Mouse (Mus musculus): Measurements from ENCODE around the gene Igsf9.
A peak's percentile ranks its signal among the peaks of the same experiment; 100 is the strongest.

Gene Igsf9

GRCm38 (mm10) chr1:172468301-172468877 is 13.2 kb upstream of the Igsf9 start:
- DNase-seq (ENCODE audit: extremely low spot score, low spot score): no peak

DNA sequence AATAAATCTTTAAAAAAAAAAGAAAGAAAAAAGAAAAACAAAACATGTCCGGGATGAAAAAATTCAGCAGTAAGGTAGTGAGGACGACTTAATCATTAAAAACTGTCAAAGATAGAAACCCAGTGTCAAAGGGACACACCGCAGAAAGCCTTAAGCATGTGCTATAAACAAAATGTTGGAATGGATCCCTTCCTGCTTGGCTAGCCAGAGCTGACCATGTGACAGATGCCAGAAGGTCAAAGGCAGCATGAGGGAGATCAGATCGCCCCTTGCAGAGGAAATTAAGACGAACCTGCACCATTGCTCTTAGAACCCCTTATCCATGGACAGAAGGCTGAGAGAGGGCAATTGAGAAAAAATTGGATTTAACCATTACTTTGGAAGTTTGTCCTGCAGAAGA is 12.2 kb upstream of the Igsf9 start:
- DNase-seq (ENCODE audit: extremely low spot score, low spot score): no peak

- DNase-seq (ENCODE audit: extremely low spot score, low spot score): no peak
These were observed 11.7 kb upstream of the Igsf9 start for GRCm38 (mm10) chr1:172469810-172470448.

GRCm38 (mm10) chr1:172472909-172473308 is 8.7 kb upstream of the Igsf9 start:
- no peak for DNase-seq (ENCODE audit: extremely low spot score, low spot score)

DNA sequence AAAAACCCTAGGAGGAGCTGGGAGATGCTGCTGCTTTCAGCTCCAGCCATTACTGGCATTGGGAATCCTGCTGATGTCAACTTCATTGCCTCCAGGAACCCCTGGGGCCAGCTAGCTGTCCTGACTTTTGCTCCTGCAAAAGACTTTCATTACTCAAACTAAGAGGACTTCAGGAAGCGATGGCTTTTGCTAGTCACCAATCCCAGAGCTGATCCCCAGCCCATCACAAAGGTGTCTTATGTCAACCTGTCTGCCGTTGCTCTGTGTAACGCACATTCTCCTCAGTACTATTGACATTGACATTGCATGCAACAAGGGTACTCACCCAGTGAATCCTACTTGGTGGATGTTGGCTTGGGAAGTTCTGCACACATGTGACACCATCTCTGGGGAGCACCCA is 7.4 kb upstream of the Igsf9 start:
- no peak for DNase-seq (ENCODE audit: extremely low spot score, low spot score)

GRCm38 (mm10) chr1:172475054-172475741 is 6.4 kb upstream of the Igsf9 start, which contains the start of gene Slamf9:
Gene Slamf9, plus strand, starts transcription at chr1:172475358.
- DNase-seq (ENCODE audit: extremely low spot score, low spot score): no peak

DNA sequence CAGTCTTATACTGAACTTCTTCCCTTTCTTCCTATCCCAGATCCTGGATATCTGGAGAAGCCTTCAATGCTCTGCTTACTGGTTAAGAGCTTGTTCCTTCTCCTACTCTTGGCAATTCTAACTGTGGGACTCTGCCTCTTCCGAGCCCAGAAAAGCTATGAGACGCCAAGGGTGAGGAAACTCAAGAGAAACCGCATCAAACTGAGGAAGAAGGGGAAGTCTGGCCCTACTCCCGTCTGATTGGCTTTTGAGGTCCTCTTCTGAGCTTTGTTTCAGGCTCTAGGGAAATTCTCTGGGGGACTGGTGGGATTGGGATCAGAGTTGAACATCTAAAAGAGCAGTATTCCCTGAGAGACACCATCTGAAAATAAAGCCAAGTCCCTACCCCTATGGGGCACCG is 3.6 kb upstream of the Igsf9 start:
- DNase-seq (ENCODE audit: extremely low spot score, low spot score): no peak

- no peak for DNase-seq (ENCODE audit: extremely low spot score, low spot score)
These were observed 1.2 kb upstream of the Igsf9 start for GRCm38 (mm10) chr1:172480376-172480775.

DNA sequence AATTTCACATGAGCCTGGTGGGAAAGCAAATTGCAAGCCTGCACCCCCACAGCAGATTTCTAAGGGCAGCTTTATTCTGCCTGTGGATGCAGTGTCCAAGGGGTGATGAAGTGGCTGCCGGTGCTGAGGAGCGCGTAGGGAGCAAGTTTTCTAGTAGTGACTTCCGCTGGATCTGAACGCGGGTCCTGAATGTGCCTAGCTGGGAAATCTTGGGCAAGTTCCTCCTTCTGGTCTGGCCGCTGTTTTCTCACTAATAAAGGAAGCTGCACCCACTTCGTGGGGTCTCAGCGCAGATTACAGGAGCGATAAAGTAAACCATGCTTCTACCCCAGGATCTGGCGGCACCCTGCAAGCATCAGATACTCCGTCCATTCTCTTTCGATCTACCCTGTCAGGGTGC is 477 bp upstream of the Igsf9 start:
- no peak for DNase-seq (ENCODE audit: extremely low spot score, low spot score)

GRCm38 (mm10) chr1:172482518-172483360 is 1.2 kb downstream of the Igsf9 start:
- DNase-seq (ENCODE audit: extremely low spot score, low spot score): peak; percentile 23

- DNase-seq (ENCODE audit: extremely low spot score, low spot score): peak; percentile 32
These were observed 1.7 kb downstream of the Igsf9 start for GRCm38 (mm10) chr1:172483361-172483660.

GRCm38 (mm10) chr1:172484236-172484635 is 2.6 kb downstream of the Igsf9 start:
- DNase-seq (ENCODE audit: extremely low spot score, low spot score): peak; percentile 29

DNA sequence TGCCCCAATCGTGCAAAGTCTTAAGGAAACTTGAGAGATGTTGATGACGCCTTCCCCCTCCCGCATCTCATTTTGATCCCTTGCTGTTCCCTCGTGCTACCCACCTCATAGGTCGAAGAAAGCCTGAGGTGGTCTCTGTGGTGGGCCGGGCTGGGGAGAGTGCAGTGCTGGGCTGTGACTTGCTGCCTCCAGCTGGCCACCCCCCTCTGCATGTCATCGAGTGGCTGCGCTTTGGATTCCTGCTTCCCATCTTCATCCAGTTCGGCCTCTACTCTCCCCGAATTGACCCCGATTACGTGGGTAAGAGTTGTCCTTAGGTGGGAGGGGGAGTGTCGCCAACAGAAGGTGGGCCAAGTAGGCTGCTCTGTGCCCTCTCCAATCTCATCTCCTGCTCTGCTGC is 3.1 kb downstream of the Igsf9 start:
- no peak for DNase-seq (ENCODE audit: extremely low spot score, low spot score)

DNA sequence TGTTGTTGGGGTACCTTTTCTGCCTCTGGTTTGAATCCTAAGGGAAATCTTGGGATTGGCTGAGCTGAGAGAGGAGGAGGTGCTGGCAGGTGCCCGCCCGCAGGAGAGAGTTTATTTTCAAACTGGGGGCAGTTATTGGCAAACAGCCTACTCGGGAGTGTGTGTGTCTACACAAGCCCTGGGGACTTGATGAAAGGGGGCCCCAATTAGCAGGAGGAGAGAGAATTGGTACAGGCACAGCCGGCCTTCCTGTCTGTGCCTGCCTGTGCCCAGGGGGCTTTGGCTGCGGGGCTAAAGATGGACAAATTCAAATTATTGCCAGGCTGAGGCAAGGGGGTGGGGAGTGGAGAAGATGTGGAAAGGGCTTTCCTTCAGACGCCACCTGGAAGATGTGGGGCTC is 4.2 kb downstream of the Igsf9 start:
- no peak for DNase-seq (ENCODE audit: extremely low spot score, low spot score)

DNA sequence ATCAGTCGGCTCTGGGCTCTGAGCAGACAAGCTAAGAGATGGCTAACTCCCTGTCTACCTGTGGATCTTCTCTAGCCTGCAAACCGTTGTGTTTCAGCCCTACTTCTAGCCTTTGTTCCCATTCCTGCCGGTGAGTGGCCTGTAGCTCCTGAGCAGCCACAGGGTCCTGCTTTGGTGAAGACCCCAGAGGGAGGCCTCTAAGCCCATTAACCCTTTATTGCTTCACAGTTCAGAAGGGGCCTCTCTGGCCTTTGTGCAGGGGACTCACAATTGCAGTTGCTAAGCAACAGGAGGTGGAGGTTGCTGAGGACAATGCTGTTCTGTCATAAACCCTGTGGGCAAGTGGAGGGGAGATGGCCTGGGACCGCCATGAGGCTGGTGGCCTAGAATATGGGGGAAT is 4.6 kb downstream of the Igsf9 start:
- peak; percentile 51 for DNase-seq (ENCODE audit: extremely low spot score, low spot score)

DNA sequence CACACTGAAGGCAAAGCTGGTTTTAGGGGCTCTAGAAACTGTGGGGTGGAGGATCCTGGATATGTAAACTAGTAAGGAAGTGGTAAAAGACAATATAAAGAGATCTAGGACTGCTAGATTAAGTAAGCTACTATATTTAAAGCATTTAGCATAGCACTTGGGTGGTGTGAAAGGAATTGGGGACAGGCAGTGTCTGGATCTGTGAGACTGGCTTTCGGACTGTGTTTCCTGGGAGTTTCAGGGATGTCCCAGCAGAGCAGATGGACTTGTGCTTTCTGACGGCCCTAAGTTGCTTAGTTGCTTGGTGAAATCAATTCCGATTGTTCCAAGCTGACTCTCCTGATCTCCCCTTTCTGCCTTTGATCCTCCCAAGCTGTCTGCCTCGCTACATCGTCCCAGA is 5.1 kb downstream of the Igsf9 start:
- no peak for DNase-seq (ENCODE audit: extremely low spot score, low spot score)

DNA sequence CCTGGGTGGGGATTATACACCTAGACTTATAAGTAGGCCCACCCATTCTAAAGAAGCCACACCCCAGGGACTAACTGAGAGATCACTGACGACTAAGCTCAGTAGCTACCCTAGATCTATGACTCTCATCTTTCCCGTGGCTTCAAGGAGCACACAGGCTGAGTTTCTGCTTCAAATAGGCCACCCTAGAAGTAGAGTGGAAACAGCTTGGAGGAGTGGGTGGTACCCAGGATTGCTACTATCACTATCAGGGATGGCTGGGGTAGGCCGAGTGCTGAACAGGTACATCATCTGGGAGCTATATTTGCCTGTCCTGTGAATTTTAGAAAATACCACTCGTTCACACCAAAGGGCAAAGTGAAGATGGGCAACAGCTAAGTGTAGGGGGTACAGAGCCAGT is 6.3 kb downstream of the Igsf9 start:
- no peak for DNase-seq (ENCODE audit: extremely low spot score, low spot score)

DNA sequence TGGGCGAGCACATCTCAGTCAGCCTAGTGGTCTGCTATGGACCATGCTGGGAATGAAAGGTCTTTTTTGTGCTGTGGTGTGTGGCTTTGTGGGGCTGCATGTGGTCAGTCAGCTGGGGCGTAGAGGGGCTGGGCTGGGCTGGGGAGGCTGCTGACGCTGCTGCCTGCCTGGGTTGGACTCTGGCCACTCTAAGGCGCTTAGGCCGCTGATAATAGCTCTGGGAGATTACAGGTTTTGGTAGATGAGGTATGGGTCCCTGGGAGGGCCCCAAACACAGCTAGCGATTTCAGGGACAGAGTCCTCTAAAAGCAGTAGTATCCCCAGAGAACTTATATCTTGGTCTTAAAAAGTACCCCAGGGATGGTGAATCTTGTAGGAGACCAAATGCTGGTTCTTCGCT is 7.2 kb downstream of the Igsf9 start:
- DNase-seq (ENCODE audit: extremely low spot score, low spot score): no peak

DNA sequence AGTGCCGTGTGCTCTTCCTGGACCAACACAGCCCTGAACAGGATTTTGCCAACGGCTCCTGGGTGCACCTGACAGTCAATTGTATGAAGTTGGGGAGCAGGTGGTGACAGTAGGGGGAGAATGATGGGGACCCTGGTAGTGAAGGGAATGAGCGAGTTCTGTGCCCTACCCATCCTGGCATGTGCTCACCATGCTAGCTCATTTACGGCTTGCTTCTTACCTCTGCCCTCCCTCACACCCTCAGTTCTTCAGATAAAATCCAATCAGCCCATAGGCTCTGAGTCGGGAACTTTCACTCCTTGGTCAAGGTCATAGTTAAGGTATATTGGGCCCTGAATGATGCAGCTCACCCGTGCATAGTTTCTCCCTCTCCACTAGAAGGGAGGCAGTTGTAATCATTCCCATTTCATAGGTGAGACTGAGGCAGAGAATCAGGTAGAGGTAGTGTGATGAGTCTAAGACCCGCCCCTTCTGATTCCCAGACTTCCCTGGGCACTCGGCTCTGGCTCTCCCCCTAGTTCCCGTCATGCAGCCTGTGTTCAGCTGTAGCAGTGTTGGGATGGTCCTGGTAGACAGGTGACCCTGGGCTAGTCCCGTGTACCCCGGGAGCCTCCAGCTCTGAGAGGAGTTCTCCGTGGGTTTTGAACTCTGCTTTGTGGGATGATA is 8.1 kb downstream of the Igsf9 start:
- no peak for DNase-seq (ENCODE audit: extremely low spot score, low spot score)

- peak; percentile 95 for DNase-seq (ENCODE audit: extremely low spot score, low spot score)
These were observed 8.7 kb downstream of the Igsf9 start for GRCm38 (mm10) chr1:172490261-172490661.

- no peak for DNase-seq (ENCODE audit: extremely low spot score, low spot score)
These were observed 10.5 kb downstream of the Igsf9 start for GRCm38 (mm10) chr1:172492047-172492446.

DNA sequence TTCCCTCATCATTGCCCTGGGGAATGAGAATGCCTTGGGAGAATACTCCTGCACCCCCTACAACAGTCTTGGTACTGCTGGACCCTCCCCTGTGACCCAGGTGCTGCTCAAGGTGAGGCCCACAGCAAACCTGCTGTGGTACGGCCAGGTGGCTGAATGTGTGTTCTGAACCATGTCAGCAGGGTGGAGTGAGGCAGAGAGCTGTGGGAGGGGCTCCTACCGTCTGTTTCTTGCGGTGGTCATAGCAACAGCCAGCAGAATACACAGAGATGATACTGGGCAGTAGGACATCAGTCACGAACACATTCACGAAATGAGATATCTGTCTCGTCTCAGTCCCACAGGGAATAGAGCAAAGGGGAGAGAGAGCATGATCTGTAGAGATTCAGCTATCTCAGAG is 11.9 kb downstream of the Igsf9 start:
- no peak for DNase-seq (ENCODE audit: extremely low spot score, low spot score)

All from neural tube, embryonic 10.5 days (tissue).